Mouse (Mus musculus): ENCODE data around the gene Tns3. TPM values are rescaled to one million over a fixed set of nuclear protein-coding genes. Genes with fewer than 3 reads are reported as not detected.
A peak's percentile ranks its signal among the peaks of the same experiment; 100 is the strongest.

Gene Tns3
- polyA plus RNA-seq, 1 experiment from 2014 or later: 30.4 TPM

DNA sequence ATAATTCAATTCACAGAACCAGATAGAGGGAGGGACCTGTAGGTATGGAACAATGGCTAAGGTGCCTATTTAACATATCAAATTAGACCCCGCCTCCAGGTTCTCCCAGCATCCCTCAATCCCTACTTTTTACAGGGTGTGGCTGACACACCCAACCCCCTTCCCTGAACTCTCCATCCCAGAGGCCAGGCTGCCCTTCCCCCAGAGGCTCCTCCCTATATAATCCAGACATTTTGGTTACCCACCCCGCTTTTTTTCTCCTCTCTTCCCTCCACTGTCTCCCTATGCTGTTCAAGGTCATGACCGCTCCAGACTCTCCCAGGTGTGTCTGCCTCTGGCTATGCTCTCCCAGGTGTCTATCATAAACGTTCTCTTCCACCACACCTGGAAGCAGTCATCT lies 7.4 kb upstream of the Tns3 start:
- Histone ChIP-seq H3K9me3 (replicated peaks; ENCODE audit: control insufficient read depth, low read length) (no peaks in the 10 kb centered on the region; the same call in 1 of the 2 replicates), H3K27ac (ENCODE audit: low read length) (no peak overlapping the region), H3K36me3 (ENCODE audit: control insufficient read depth, insufficient read depth, low read length) (no peaks in the 10 kb centered on the region), H3K4me2 (ENCODE audit: low read depth, low read length) (no peak overlapping the region), H3K9ac (ENCODE audit: low read length) (no peak overlapping the region), H3K4me3 (replicated peaks; ENCODE audit: low read length) (no peak overlapping the region), H3K27me3 (ENCODE audit: control insufficient read depth, insufficient read depth, low read length) (no peaks in the 10 kb centered on the region), H3K4me1 (ENCODE audit: control insufficient read depth, insufficient read depth, low read length) (peaks cover 8% of the 10 kb centered on the region)
- 69% methylated on average over 4 of the region's 4 CpGs for WGBS
- no peak for ATAC-seq (ENCODE audit: insufficient read depth, low FRiP score)

DNA sequence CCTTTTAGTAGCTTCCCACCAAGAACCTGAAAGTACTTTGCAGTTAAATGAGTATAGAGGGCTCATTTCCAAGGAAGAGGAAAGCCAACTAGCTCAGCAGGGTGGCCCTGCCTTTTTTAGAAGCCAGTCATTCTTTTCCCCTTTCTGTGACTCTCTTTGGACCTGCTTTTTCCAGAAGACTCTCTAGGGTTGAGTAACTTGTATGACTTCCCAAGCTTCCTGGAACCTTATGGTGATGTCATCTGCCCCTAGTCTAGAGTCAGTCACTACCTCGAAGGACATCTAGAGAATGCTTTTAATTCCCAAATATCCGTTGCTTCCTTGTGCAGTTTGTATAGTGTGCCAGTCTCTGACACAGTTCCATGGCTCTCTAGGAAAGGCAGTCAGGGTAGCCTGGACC lies 4.8 kb upstream of the Tns3 start:
- H3K27me3 ChIP-seq (ENCODE audit: control insufficient read depth, insufficient read depth, low read length): no peaks in the 10 kb centered on the region
- H3K4me2 ChIP-seq (ENCODE audit: low read depth, low read length): no peak overlapping the region
- peaks cover 8% of the 10 kb centered on the region; the same call in 1 of the 2 replicates for H3K4me1 ChIP-seq (ENCODE audit: control insufficient read depth, insufficient read depth, low read length)
- 80% methylated on average over 2 of the region's 2 CpGs for WGBS
- no peak for ATAC-seq (ENCODE audit: insufficient read depth, low FRiP score)
- H3K9ac ChIP-seq (ENCODE audit: low read length): no peak overlapping the region
- no peak overlapping the region for H3K27ac ChIP-seq (ENCODE audit: low read length)
- H3K36me3 ChIP-seq (ENCODE audit: control insufficient read depth, insufficient read depth, low read length): no peaks in the 10 kb centered on the region
- no peak overlapping the region for H3K4me3 ChIP-seq (replicated peaks; ENCODE audit: low read length)
- no peaks in the 10 kb centered on the region; the same call in 1 of the 2 replicates for H3K9me3 ChIP-seq (replicated peaks; ENCODE audit: control insufficient read depth, low read length)

DNA sequence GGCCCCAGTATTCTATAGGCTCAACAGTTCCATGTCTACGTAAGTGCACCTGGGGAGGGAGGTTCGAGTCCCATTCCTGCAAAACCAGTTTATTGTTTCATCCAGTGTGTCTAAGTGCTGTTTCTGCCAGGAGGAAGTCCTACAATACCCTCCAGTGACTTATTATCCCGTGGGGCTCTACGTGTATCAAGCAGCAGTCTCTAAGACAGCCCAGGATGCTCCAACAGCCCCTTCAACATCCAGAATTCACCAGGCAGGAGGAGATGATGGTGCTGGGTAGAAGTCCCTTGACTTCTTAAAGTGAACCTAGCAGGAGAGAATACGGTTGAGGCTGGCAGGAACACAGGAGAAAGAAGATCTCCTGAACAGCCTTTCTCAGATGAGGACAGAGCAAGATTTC lies 462 bp upstream of the Tns3 start:
- peaks cover 37% of the 10 kb centered on the region for H3K4me1 ChIP-seq (ENCODE audit: control insufficient read depth, insufficient read depth, low read length)
- no peak for ATAC-seq (ENCODE audit: insufficient read depth, low FRiP score)
- peak overlapping the region; percentile 75 for H3K4me3 ChIP-seq (replicated peaks; ENCODE audit: low read length)
- H3K27me3 ChIP-seq (ENCODE audit: control insufficient read depth, insufficient read depth, low read length): no peaks in the 10 kb centered on the region
- peak overlapping the region; percentile 96; the same call in 1 of the 2 replicates for H3K27ac ChIP-seq (ENCODE audit: low read length)
- H3K9ac ChIP-seq (ENCODE audit: low read length): peak overlapping the region; percentile 92
- no peaks in the 10 kb centered on the region; the same call in 1 of the 2 replicates for H3K36me3 ChIP-seq (ENCODE audit: control insufficient read depth, insufficient read depth, low read length)
- 34% methylated on average over 5 of the region's 5 CpGs for WGBS
- no peaks in the 10 kb centered on the region; the same call in 1 of the 2 replicates for H3K9me3 ChIP-seq (replicated peaks; ENCODE audit: control insufficient read depth, low read length)
- H3K4me2 ChIP-seq (ENCODE audit: low read depth, low read length): peak overlapping the region; percentile 72

DNA sequence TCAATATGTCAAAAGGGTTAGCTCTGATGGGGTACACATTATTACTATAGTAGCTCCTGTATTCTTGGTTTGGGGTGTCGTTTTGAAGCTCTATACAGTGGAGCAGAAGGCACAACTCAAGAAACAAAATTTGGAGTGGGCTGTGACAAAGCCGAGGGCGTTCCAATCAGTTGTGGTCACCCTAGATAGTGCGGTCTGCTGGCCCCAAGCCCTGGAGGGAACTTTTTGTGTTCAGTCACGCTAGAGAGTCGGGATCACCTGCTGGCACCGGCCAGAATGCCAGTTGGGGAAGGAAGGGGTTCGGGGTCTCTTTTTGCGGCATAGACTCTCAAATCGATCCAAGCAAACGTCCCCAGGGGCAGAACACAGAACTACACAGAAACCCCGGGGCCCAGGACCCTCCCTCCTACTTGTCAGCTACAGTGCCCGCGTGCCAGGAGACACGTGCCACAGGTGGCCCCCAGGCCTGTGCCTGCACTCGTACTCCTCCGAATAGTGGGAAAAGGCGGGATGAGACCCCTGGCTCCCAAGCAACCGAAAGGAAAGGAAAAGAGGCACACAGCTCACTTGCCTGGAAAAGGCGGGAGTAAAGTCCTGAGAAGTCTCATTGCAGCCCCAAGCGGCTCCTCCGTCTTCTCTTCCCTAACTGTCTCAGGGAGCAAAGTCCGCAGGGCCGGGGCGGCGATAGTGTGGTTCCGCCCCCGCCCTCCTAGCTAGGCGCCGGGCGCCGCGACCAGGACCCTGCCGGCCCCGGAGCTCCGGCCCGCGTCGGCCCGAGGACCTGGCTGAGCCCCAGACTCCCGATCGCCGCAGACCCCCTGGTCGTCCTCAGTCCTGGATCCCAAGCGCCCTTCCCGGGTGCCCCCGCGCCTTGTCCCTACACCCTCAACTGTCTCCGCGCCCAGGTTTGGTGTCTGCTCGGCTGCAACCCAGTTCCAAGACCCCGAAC lies 617 bp downstream of the Tns3 start:
- whole genome bisulfite sequencing: under 1% methylated on average over 52 of the region's 52 CpGs
- no peaks in the 10 kb centered on the region for H3K27me3 ChIP-seq (ENCODE audit: control insufficient read depth, insufficient read depth, low read length)
- peak overlapping the region; percentile 92 for H3K9ac ChIP-seq (ENCODE audit: low read length)
- peak; percentile 89 for ATAC-seq (ENCODE audit: insufficient read depth, low FRiP score)
- peak overlapping the region; percentile 72 for H3K4me2 ChIP-seq (ENCODE audit: low read depth, low read length)
- H3K9me3 ChIP-seq (replicated peaks; ENCODE audit: control insufficient read depth, low read length): no peaks in the 10 kb centered on the region; the same call in 1 of the 2 replicates
- peaks cover 45% of the 10 kb centered on the region for H3K4me1 ChIP-seq (ENCODE audit: control insufficient read depth, insufficient read depth, low read length)
- H3K27ac ChIP-seq (ENCODE audit: low read length): peak overlapping the region; percentile 96
- H3K36me3 ChIP-seq (ENCODE audit: control insufficient read depth, insufficient read depth, low read length): no peaks in the 10 kb centered on the region; the same call in 1 of the 2 replicates
- H3K4me3 ChIP-seq (replicated peaks; ENCODE audit: low read length): peak overlapping the region; percentile 75

DNA sequence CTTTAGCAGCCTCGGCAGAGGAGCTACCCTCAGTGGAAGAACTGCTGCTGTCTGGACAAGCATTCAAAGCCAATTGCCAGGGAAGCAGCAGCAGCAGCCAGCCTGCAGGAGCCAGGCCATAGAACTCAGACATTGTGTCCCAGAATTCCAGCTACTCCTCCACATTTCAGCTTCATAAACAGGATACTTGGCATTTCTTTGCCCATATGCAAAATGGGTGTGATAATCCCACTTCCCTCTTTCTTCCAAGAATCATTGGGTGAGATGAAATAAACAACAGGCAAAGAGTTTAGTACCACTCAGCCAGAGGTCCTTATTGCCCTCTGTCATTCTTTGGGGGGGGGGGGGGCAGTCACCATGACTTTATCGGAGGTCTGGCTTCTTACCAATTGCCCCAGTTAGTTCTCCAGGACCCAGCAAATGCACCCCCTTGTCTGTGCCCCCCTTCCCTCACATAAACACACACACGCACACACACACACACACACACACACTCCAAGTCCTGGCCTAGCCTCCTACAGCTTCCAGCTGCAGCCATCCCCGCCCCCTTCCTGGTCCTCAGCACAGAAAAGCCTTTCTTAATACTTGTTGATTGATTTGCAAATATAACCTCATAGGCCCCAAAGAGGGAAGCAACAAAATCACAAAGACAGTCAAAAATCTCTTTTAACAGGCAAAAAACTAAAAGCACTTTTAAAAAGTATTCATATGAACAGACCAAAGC lies 1.5 kb downstream of the Tns3 start:
- H3K9me3 ChIP-seq (replicated peaks; ENCODE audit: control insufficient read depth, low read length): no peaks in the 10 kb centered on the region
- H3K4me3 ChIP-seq (replicated peaks; ENCODE audit: low read length): peak overlapping the region; percentile 75
- H3K4me2 ChIP-seq (ENCODE audit: low read depth, low read length): peak overlapping the region; percentile 72
- H3K27me3 ChIP-seq (ENCODE audit: control insufficient read depth, insufficient read depth, low read length): no peaks in the 10 kb centered on the region
- H3K4me1 ChIP-seq (ENCODE audit: control insufficient read depth, insufficient read depth, low read length): peaks cover 45% of the 10 kb centered on the region
- WGBS: 17% methylated on average over 4 of the region's 4 CpGs
- peak overlapping the region; percentile 96 for H3K27ac ChIP-seq (ENCODE audit: low read length)
- H3K36me3 ChIP-seq (ENCODE audit: control insufficient read depth, insufficient read depth, low read length): no peaks in the 10 kb centered on the region; the same call in 1 of the 2 replicates
- peak overlapping the region; percentile 38 for H3K9ac ChIP-seq (ENCODE audit: low read length)
- no peak for ATAC-seq (ENCODE audit: insufficient read depth, low FRiP score)

DNA sequence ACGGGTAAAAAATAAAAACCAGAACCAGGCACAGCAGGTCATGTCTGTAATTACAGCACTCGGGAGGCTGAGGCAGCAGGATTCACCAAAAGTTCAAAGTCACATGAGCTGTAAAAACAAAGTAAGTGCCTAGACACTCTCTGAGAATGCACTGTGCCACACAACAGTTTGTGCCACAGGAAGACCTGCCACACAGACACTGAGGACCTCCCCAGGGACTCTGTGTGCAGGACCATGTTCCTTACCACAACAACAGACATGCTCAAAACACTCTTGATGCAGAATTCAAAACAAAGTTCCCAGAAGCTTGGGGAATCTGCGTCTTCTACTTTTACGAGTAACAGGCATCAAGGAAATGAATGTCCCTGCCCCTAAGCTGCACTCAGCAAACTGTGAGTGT lies 3.4 kb downstream of the Tns3 start:
- Histone ChIP-seq H3K27me3 (ENCODE audit: control insufficient read depth, insufficient read depth, low read length) (no peaks in the 10 kb centered on the region), H3K4me3 (replicated peaks; ENCODE audit: low read length) (no peak overlapping the region), H3K9ac (ENCODE audit: low read length) (no peak overlapping the region), H3K27ac (ENCODE audit: low read length) (no peak overlapping the region), H3K9me3 (replicated peaks; ENCODE audit: control insufficient read depth, low read length) (no peaks in the 10 kb centered on the region), H3K36me3 (ENCODE audit: control insufficient read depth, insufficient read depth, low read length) (no peaks in the 10 kb centered on the region; the same call in 1 of the 2 replicates), H3K4me1 (ENCODE audit: control insufficient read depth, insufficient read depth, low read length) (peaks cover 61% of the 10 kb centered on the region), H3K4me2 (ENCODE audit: low read depth, low read length) (no peak overlapping the region)
- 59% methylated on average over 4 of the region's 4 CpGs for WGBS
- no peak for ATAC-seq (ENCODE audit: insufficient read depth, low FRiP score)

DNA sequence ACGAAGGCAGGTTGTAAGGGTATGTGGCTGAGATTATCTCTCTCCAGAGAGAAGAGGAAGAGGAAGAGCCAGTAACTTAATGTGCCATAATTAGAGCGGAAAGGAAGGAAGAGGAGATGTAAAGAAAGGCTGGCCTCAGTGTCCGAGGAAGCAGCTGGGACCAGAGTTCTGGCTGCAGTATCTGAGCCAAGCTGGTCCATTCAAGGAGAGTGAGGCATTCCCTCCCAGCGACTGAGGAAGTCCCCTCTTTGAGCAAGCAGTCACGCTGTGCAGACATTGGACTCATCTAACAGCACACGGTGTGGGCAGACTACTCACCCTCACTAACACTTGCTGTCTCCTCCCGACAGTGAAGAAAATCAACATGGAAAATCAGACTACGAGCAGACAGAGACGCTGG lies 4.5 kb downstream of the Tns3 start:
- 0 out of 2 replicates have a peak overlapping the region, but pooled peaks have one; percentile 7 for H3K4me2 ChIP-seq (ENCODE audit: low read depth, low read length)
- WGBS: 44% methylated on average over 9 of the region's 9 CpGs
- 0 out of 2 replicates have a peak overlapping the region, but pooled peaks have one; percentile 45 for H3K27ac ChIP-seq (ENCODE audit: low read length)
- no peaks in the 10 kb centered on the region for H3K9me3 ChIP-seq (replicated peaks; ENCODE audit: control insufficient read depth, low read length)
- H3K27me3 ChIP-seq (ENCODE audit: control insufficient read depth, insufficient read depth, low read length): no peaks in the 10 kb centered on the region
- H3K9ac ChIP-seq (ENCODE audit: low read length): no peak overlapping the region
- ATAC-seq (ENCODE audit: insufficient read depth, low FRiP score): no peak
- peaks cover 60% of the 10 kb centered on the region for H3K4me1 ChIP-seq (ENCODE audit: control insufficient read depth, insufficient read depth, low read length)
- H3K4me3 ChIP-seq (replicated peaks; ENCODE audit: low read length): no peak overlapping the region
- H3K36me3 ChIP-seq (ENCODE audit: control insufficient read depth, insufficient read depth, low read length): no peaks in the 10 kb centered on the region; the same call in 1 of the 2 replicates

DNA sequence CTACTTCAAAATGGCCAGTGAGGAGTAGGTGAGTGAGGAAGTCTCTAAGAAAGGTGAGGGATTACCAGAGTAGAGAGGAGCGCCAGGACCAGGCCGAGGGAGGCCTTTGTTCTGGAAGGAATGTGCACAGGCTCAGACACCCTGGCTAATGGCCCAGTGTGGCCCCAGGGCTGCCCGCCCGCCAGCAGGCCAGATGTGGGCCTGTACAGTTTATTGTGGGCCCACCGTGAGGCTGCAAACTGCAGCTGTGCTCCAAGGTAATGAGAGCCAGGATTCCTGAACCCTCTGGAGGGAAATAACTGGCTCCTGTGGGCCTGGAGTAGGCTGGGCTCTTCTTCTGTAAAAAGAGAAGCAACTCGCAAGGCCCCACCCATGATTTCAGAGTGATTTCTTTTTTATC lies 5.3 kb downstream of the Tns3 start:
- Histone ChIP-seq H3K4me3 (replicated peaks; ENCODE audit: low read length) (no peak overlapping the region), H3K27me3 (ENCODE audit: control insufficient read depth, insufficient read depth, low read length) (no peaks in the 10 kb centered on the region), H3K9me3 (replicated peaks; ENCODE audit: control insufficient read depth, low read length) (no peaks in the 10 kb centered on the region), H3K9ac (ENCODE audit: low read length) (no peak overlapping the region), H3K4me1 (ENCODE audit: control insufficient read depth, insufficient read depth, low read length) (peaks cover 63% of the 10 kb centered on the region), H3K27ac (ENCODE audit: low read length) (peak overlapping the region; percentile 50), H3K4me2 (ENCODE audit: low read depth, low read length) (no peak overlapping the region), H3K36me3 (ENCODE audit: control insufficient read depth, insufficient read depth, low read length) (no peaks in the 10 kb centered on the region; the same call in 1 of the 2 replicates)
- no peak for ATAC-seq (ENCODE audit: insufficient read depth, low FRiP score)
- WGBS: 47% methylated on average over 6 of the region's 6 CpGs

Measured in stomach, embryonic 16.5 days (tissue).